Mouse (Mus musculus) stomach, postnatal 0 days (tissue): Measurements from ENCODE around the gene Serf2. TPM values are rescaled to one million over a fixed set of nuclear protein-coding genes. Genes with fewer than 3 reads are reported as not detected.
"Not testable (repeated sequence)": the region's sequence is repeated elsewhere in the genome, so short reads cannot be mapped to it uniquely, and the experiment has no call there.

Source experiments
- ATAC-seq: fragments of 200-750 bp; cut with Nextera tagmentation; 2 replicates; pipeline ENCODE4 v1.8.0; 2017; ENCODE audit not compliant: low FRiP score, low TSS enrichment
- DNase-seq: peaks from one replicate; pipeline ENCODE4 v3.0.0-alpha.2; 2016; ENCODE audit warnings: low spot score
- H3K27ac ChIP-seq: fragments of 300-500 bp; sonication (generic); replicated peaks from 2 replicates; pipeline ENCODE4 v1.5.1; 2014; ENCODE audit warnings: mild to moderate bottlenecking, control low read depth
- H3K27me3 ChIP-seq: fragments of 300-500 bp; sonication (generic); 2 replicates; pipeline ENCODE4 v1.6.1; 2014; ENCODE audit warnings: low read length; ENCODE audit not compliant: control insufficient read depth, insufficient read depth
- H3K36me3 ChIP-seq: fragments of 300-500 bp; sonication (generic); 2 replicates; pipeline ENCODE4 v1.6.1; 2014; ENCODE audit warnings: low read length, mixed read lengths; ENCODE audit not compliant: control insufficient read depth, insufficient read depth
- H3K4me1 ChIP-seq: fragments of 300-500 bp; sonication (generic); replicated peaks from 2 replicates; pipeline ENCODE4 v1.6.1; 2014; ENCODE audit warnings: antibody characterized with exemption; ENCODE audit not compliant: control insufficient read depth, insufficient read depth
- H3K4me2 ChIP-seq: fragments of 300-500 bp; sonication (generic); replicated peaks from 2 replicates; pipeline ENCODE4 v1.6.1; 2014; ENCODE audit warnings: low read depth, mild to moderate bottlenecking, control low read depth, moderate library complexity
- H3K4me3 ChIP-seq: fragments of 300-500 bp; sonication (generic); 2 replicates; pipeline ENCODE4 v1.5.1; 2014; ENCODE audit warnings: low read depth, low read length, control low read depth
- H3K9ac ChIP-seq: fragments of 300-500 bp; sonication (generic); 2 replicates; pipeline ENCODE4 v1.6.1; 2014; ENCODE audit warnings: mild to moderate bottlenecking, low read length, control low read depth, mixed read lengths
- H3K9me3 ChIP-seq: fragments of 300-500 bp; sonication (generic); 2 replicates; pipeline ENCODE4 v1.6.1; 2016; ENCODE audit warnings: low read length; ENCODE audit not compliant: control insufficient read depth
- CTCF ChIP-seq: IDR thresholded peaks from 2 replicates; pipeline ENCODE4 v1.5.1; 2016; ENCODE audit warnings: antibody characterized with exemption, low read depth, mild to moderate bottlenecking, moderate library complexity
- EP300 ChIP-seq: optimal IDR thresholded peaks from 2 replicates; pipeline ENCODE3; 2016; ENCODE audit warnings: antibody characterized with exemption
- WGBS: fragments of 180-500 bp; shearing (Covaris S2); extraction: QIAGEN DNeasy Blood & Tissue Kit; methylation state at CpG from one replicate; pipeline ENCODE4 v1.1.7; 2014; 5-methylcytosine and 5-hydroxymethylcytosine counted together
- polyA plus RNA-seq: library from polyadenylated mRNA; unstranded; fragments of >200 nt; fragmentation: Nextera tagmentation; extraction: Ambion mirVana; gene quantifications from 2 replicates; pipeline ENCODE4 v1.2.1, GENCODE M21; 2015

Gene Serf2
- polyA plus RNA-seq, 1 experiment from 2014 or later = 486 TPM

GRCm38 (mm10) chr2:121474180-121474535 is 25.2 kb downstream of the Serf2 start:
- Histone ChIP-seq H3K4me1 (no peaks in the 10 kb centered on the region), H3K36me3 (no peaks in the 10 kb centered on the region), H3K4me2 (peak overlapping the region; percentile 51), H3K27ac (no peak overlapping the region), H3K4me3 (peak overlapping the region; percentile 57), H3K9ac (peak overlapping the region; percentile 77; the same call in 1 of the 2 replicates), H3K9me3 (no peaks in the 10 kb centered on the region), H3K27me3 (no peaks in the 10 kb centered on the region)
- 25% methylated on average over 8 of the region's 8 CpGs for WGBS
- ATAC-seq = peak; percentile 33; the same call in 1 of the 2 replicates
- DNase-seq = no peak
- TF ChIP-seq CTCF = no peak
- TF ChIP-seq EP300 = no peak

- WGBS = 96% methylated on average over 2 of the region's 2 CpGs
- not testable (repeated sequence) for H3K36me3 ChIP-seq, ATAC-seq, H3K9me3 ChIP-seq, H3K4me2 ChIP-seq, H3K27ac ChIP-seq, H3K4me3 ChIP-seq, H3K9ac ChIP-seq, DNase-seq, H3K27me3 ChIP-seq, H3K4me1 ChIP-seq
These were observed 26.3 kb downstream of the Serf2 start for GRCm38 (mm10) chr2:121475306-121475705.

DNA sequence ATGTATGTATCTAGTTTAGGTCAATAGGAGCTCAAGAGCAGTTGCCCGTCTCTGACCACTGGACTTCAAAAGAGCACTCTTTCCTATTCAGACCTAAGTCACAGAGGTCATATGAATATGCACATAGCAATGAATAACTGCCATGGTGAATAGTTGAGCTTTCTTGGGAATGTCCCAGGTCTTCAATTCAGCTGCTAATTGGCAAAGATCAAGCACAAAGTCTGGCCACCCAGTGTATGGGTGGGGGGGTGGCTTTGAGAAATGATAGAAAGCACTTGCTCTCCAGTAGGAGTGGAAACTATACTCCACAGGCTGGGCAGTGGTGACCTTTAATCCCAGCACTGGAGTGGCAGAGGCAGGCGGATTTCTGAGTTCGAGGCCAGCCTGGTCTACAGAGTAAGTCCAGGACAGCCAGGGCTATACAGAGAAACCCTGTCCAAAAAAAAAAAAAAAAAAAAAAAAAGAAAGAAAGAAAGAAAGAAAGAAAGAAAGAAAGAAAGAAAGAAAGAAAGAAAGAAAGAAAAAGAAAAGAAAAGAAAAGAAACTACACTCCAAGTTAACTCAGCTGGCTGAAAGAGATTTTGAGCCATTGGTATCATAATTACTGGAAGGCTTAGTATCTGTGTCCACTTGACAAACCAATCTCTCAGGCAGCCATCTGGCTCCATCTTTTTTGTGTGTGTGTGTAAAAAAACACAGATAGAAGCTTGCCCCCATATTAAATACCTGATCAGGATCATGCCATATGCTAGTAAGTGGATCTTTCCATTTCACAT is 28.7 kb downstream of the Serf2 start:
- no peak for TF ChIP-seq EP300
- no peak for TF ChIP-seq CTCF
- Histone ChIP-seq H3K27ac (no peak overlapping the region), H3K4me1 (no peaks in the 10 kb centered on the region), H3K9ac (no peak overlapping the region), H3K4me3 (no peak overlapping the region), H3K4me2 (no peak overlapping the region), H3K27me3 (no peaks in the 10 kb centered on the region), H3K36me3 (no peaks in the 10 kb centered on the region), H3K9me3 (no peaks in the 10 kb centered on the region)
- 85% methylated on average over 3 of the region's 3 CpGs for WGBS
- ATAC-seq = no peak
- no peak for DNase-seq

DNA sequence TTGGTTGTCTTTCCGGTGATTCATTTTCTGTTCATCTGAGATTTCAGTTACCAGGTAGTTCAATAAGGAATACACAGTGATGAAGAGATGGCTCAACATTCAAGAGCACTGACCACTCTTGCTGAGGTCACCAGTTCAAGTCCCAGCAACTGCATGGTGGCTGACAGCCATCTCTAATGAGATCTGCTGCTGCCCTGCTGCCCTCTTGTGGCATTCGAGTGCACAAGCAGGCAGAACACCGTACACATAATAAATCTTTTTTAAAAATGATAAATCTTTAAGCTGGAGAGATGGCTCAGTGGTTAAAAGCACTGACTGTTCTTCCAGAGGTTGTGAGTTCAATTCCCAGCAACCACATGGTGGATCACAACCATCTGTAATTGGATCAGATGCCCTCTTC is 31.5 kb downstream of the Serf2 start:
- no peaks in the 10 kb centered on the region for H3K36me3 ChIP-seq
- DNase-seq = no peak
- no peak overlapping the region for H3K9ac ChIP-seq
- no peaks in the 10 kb centered on the region for H3K27me3 ChIP-seq
- peak; percentile 73 for TF ChIP-seq CTCF
- TF ChIP-seq EP300 = no peak
- 44% methylated on average over 3 of the region's 3 CpGs for WGBS
- ATAC-seq = no peak
- H3K4me1 ChIP-seq = no peaks in the 10 kb centered on the region
- no peaks in the 10 kb centered on the region for H3K9me3 ChIP-seq
- H3K4me2 ChIP-seq = no peak overlapping the region
- no peak overlapping the region for H3K27ac ChIP-seq
- no peak overlapping the region for H3K4me3 ChIP-seq

- H3K27ac ChIP-seq, H3K4me3 ChIP-seq, H3K9me3 ChIP-seq, H3K36me3 ChIP-seq, H3K27me3 ChIP-seq, ATAC-seq, H3K4me2 ChIP-seq, H3K4me1 ChIP-seq, H3K9ac ChIP-seq, DNase-seq: not testable (repeated sequence)
- 82% methylated on average over 13 of the region's 13 CpGs for WGBS
These were observed 31.9 kb downstream of the Serf2 start for GRCm38 (mm10) chr2:121480916-121481315.

DNA sequence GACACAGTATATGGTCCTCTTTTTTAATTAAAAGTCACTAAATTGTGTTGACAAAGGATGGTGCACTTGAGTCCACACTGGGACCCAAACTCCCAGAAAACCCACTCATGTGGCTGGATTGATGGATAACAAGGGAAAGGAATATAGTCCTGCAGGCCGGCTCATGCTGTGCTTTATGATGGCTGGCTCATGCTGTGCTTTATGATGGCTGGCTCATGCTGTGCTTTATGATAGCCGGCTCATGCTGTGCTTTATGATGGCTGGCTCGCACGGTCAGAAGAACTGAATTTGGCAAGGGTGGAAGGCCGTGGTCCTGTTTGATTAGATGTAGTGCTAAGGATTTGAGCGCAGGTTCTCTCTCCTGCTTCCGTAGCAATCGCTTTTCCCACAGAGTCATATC is 34.6 kb downstream of the Serf2 start:
- no peak for DNase-seq
- Histone ChIP-seq H3K9me3 (no peaks in the 10 kb centered on the region), H3K27me3 (no peaks in the 10 kb centered on the region), H3K4me1 (no peaks in the 10 kb centered on the region), H3K4me3 (no peak overlapping the region), H3K9ac (no peak overlapping the region), H3K36me3 (no peaks in the 10 kb centered on the region), H3K27ac (no peak overlapping the region), H3K4me2 (no peak overlapping the region)
- no peak for TF ChIP-seq EP300
- TF ChIP-seq CTCF = no peak
- no peak for ATAC-seq
- WGBS = 76% methylated on average over 8 of the region's 8 CpGs

DNA sequence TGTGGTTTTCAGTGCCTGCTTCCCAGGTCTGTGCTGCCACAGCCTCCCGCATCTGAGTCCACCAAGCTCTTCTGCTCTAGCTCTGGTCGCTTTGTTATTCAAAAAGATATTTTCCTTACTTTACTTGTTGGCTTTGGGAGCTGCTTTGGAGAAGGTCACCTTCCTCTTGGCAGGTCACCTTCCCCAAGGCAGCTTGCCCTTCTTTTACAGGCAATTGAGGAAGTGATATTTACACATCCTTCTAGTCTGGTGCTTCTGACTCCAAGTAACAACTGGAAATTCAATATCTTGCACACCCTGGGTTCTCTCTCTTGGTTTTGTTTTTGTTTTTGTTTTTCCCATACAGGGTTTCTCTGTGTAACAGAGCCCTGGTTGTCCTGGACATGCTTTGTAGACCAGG is 35.4 kb downstream of the Serf2 start:
- not testable (repeated sequence) for H3K9me3 ChIP-seq, ATAC-seq, H3K27ac ChIP-seq, H3K4me1 ChIP-seq, H3K9ac ChIP-seq, H3K27me3 ChIP-seq, H3K4me2 ChIP-seq, DNase-seq, H3K4me3 ChIP-seq, H3K36me3 ChIP-seq
- 67% methylated on average over 1 of the region's 2 CpGs for WGBS

DNA sequence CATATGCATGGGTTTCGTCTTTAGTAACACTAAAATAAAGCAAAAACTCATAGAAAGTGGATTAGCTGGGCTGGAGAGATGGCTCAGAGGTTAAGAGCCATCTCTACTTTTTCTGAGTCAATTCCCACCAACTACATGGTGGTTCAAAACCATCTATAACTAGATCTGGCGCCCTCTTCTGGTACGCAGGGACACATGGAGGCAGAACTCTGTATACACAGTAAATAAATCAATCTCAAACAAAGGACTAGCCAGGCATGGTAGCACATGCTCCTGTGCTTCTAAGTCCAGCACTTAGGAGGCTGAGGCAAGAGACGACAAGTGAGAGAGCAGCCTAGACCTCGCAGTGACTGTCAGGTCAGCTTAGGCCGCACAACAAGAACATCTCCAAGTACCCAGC is 52.6 kb downstream of the Serf2 start:
- not testable (repeated sequence) for H3K4me3 ChIP-seq, H3K27ac ChIP-seq, DNase-seq, H3K9ac ChIP-seq, H3K27me3 ChIP-seq, H3K9me3 ChIP-seq, H3K4me2 ChIP-seq, H3K4me1 ChIP-seq, H3K36me3 ChIP-seq
- 0 out of 2 replicates have a peak, but pooled peaks have one; percentile 51 for ATAC-seq
- WGBS = 17% methylated on average over 2 of the region's 6 CpGs
